Mouse (Mus musculus) G1E (cell line): Measurements from ENCODE around the gene Akain1.

Experiments
- CTCF ChIP-seq: IDR thresholded peaks from 2 replicates; pipeline ENCODE4 v1.5.1; 2012; ENCODE audit warnings: low read depth, low read length, inconsistent platforms, mixed read lengths
- GATA1 ChIP-seq: IDR thresholded peaks from 2 replicates; pipeline ENCODE4 v1.6.1; 2012; ENCODE audit warnings: borderline replicate concordance, low read length, inconsistent platforms, mixed read lengths
- POLR2AphosphoS5 ChIP-seq: IDR thresholded peaks from 2 replicates; pipeline ENCODE4 v1.6.1; 2012; ENCODE audit warnings: low read depth, low read length, inconsistent platforms; ENCODE audit not compliant: insufficient replicate concordance
- TAL1 ChIP-seq: conservative IDR thresholded peaks from 2 replicates; pipeline ENCODE4 v1.6.1; 2012; ENCODE audit warnings: low read depth, low read length, inconsistent platforms, mixed read lengths

- TF ChIP-seq CTCF (no peak), GATA1 (no peak), TAL1 (no peak), POLR2AphosphoS5 (no peak)
Observed at GRCm38 (mm10) chr17:69471171-69471570, 32.0 kb downstream of the Akain1 start.
